Mouse (Mus musculus): ENCODE results near the gene Mcpt2. TPM values are rescaled to one million over a fixed set of nuclear protein-coding genes. Genes with fewer than 3 reads are reported as not detected.
"Not testable (repeated sequence)": the region's sequence is repeated elsewhere in the genome, so short reads cannot be mapped to it uniquely, and the experiment has no call there.

The Mcpt2 gene
- not detected for total RNA-seq (2022)

- not testable (repeated sequence) for DNase-seq
Observed at GRCm38 (mm10) chr14:56041792-56042191, at the start of gene Mcpt2. TSS of gene Mcpt2 (plus strand) at chr14:56042041.

DNA sequence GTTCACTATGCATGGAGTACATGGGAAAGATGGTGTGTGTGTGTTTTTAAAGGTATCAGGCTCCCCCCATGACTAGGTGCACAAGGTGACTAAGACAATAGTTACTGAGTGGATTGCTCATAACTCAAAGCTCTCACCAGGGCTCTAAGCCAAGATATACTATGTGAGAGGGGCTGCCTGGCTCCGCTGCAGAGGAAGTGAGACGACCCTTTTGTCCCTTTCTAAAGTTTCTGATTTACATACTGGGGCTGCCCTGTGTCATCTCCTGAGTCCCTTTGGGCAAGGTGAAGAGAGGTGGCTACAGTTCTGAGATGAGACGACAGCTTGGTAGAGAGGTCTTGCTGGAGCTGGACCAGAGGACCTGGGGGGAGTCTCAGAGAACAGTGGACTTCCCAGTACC is 28.7 kb upstream of the Mcpt2 start:
- no peak for DNase-seq

DNA sequence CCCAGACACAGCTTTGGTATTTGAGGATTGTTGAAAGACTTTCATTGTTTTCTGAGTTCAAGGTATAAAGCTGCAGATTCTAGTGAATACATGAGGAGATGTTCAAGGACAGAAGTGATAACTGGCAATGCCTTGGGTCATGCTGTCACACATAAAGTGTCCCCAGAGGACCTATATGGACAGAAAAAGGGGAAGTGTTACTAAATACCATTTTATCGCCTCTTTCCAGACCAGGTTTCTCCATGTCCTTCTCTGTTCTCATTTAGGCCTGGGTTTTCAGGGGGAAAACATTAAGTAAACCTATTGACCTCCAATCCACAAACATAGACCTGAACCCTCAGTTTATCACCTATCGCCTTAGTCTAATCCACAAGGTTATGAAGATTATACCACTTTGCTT is 27.9 kb upstream of the Mcpt2 start:
- DNase-seq, result no peak

GRCm38 (mm10) chr14:56017671-56018070 is 24.2 kb upstream of the Mcpt2 start, which contains the start of gene Mcpt1:
TSS of gene Mcpt1 (plus strand) at chr14:56017971.
- not testable (repeated sequence) for DNase-seq

- DNase-seq, result no peak
Observed at GRCm38 (mm10) chr14:56019446-56019845, 22.4 kb upstream of the Mcpt2 start.

DNA sequence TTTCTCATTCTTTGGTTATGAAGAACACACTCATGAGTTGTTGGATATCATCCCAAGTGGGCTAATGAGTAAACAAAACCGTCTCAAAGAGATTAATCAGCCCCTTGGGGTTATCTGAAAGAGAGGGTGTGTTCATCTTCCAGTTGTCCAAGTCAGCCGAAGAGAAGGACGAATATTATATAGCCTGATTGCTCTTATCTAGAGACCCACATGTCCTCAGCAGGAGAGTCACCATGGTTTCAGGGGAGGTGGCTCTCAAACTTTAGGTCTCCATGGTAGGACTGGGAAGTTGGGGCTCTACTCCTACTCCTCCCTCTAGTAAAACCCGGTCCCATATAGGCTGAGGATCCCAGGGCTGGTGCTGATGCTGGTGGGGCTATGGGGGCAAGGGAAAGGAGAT is 20.5 kb upstream of the Mcpt2 start:
- DNase-seq, result not testable (repeated sequence)

GRCm38 (mm10) chr14:56030395-56030794 is 11.4 kb upstream of the Mcpt2 start, which contains the start of gene Mcpt9:
TSS of gene Mcpt9 (minus strand) at chr14:56030495.
- not testable (repeated sequence) for DNase-seq

GRCm38 (mm10) chr14:56034433-56034832 is 7.4 kb upstream of the Mcpt2 start:
- no peak for DNase-seq

- no peak for DNase-seq
Observed at GRCm38 (mm10) chr14:56055408-56055807, 13.6 kb downstream of the Mcpt2 start.

- no peak for DNase-seq
Observed at GRCm38 (mm10) chr14:56057722-56058121, 15.9 kb downstream of the Mcpt2 start.

DNA sequence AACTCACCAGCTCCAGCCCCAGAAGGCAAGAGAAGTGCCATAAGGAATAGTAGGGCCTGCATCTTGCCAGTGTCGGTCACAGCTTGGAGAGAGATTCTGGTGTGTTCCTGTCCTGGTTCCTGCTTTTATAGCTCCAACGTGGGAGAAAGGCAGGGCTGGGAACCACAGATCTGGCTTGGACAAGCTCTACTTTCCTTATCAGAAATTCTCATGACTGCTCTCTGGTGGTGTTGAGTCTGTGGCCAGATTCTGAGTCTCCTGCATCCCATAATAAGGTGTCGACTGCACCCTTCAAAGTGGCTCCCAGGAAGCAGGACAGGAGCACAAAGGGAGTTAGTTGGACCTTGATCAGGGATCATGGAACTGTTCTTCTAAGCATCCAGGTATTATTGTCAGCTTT is 20.4 kb downstream of the Mcpt2 start, which contains the start of gene Mcpt4:
TSS of gene Mcpt4 (minus strand) at position 101 of the 400 bp plus-strand sequence.
- not testable (repeated sequence) for DNase-seq

DNA sequence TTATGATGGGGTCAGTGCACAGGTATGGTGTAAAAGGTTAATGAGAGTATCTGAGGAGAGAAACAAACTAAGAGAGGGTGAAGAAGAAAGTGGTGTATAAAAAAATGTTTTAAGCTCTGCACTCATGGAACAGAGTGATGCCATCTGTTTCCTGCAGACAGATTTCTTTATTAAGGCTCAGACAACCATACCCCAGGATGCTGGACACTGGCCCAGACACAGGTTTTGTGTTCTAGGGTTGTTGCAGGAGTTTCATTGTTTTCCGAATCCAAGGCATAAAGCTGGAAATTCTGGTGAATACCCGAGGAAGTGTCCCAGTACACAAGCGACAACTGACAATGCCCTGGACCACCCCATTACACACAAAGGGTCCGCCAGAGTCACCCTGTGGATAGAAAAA is 40.2 kb downstream of the Mcpt2 start:
- no peak for DNase-seq

- no peak for DNase-seq
Observed at GRCm38 (mm10) chr14:56085167-56085566, 43.3 kb downstream of the Mcpt2 start, which contains the start of gene Mcpt8. TSS of gene Mcpt8 (minus strand) at chr14:56085273.

DNA sequence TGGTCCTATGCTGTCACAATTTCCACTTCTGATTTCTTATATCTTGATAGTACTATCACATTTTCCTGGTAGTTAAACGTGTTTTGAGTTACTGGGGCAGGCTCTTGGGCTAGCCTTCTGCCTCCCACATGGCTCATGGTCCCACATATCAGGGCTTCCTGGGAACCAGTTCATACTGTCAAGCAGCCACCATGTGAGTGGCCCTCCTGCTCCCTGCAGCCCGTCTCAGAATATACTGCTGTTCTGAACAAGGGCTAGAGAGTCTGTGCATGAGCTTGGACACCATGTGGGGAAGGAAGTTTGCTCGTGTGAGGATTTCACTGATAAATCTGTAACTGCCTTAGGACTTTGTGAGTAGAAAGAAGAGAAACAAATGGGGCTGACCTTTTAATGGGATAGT is 44.9 kb downstream of the Mcpt2 start:
- DNase-seq, result no peak

DNA sequence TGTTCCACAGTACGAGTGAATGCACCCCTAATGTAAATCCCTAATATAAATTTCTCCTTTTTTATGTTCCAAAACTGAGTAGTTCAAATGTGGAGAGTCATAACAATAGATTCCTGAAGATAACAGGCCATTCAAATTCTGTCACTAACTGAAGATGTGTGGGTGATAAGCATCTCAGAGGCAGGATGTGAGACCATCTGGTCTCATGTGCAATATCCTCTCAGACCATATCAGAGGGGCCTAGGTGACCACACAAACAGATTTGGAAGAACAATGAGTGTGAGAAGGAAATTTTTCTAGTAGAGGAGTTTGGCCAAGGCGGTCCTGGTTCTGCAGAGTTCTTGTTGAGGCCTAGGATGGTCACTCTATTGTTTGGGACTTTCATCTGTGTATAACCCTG is 51.5 kb downstream of the Mcpt2 start:
- DNase-seq, result no peak

Small RNAs within 50 kb of the gene (microRNA-seq; reads per million reads assigned to microRNA genes)
- gene Mir6949, result 0 reads per million in 2 experiments

Other genes with a start within 250 kb of the Mcpt2 start
- gene Nfatc4, start 218.9 kb upstream of the Mcpt2 start, total RNA-seq (2022), result 10 to 100 TPM; 23.3 to 45.1 (median 31.1) TPM
- 10 to 100 TPM; 14.3 to 23.2 (median 17.2) TPM for gene Nynrin, start 188.0 kb upstream of the Mcpt2 start, total RNA-seq (2022)
- under 1 TPM in 3 of 4 experiments, not detected in 1; 0.05 to 0.22 (median 0.06) TPM for gene Cbln3, start 157.6 kb upstream of the Mcpt2 start, total RNA-seq (2022)
- gene Khnyn, start 157.1 kb upstream of the Mcpt2 start, total RNA-seq (2022), result 10 to 100 TPM; 19.1 to 27.2 (median 25.1) TPM
- 10 to 100 TPM; 65.6 to 78.4 (median 73.2) TPM for gene Sdr39u1, start 141.7 kb upstream of the Mcpt2 start, total RNA-seq (2022)
- gene Cma1, start 97.4 kb upstream of the Mcpt2 start, total RNA-seq (2022), result 1 to 10 TPM in 3 of 4 experiments, under 1 TPM in 1; 0.99 to 3.0 (median 1.8) TPM
- gene Cma2, start 91.1 kb upstream of the Mcpt2 start, total RNA-seq (2022), result under 1 TPM in 1 of 4 experiments, not detected in 3; 0.48 TPM
- gene Mcpt1, start 24.1 kb upstream of the Mcpt2 start, total RNA-seq (2022), result not detected
- gene Mcpt9, start 11.5 kb upstream of the Mcpt2 start, total RNA-seq (2022), result not detected
- gene Mcpt4, start 20.3 kb downstream of the Mcpt2 start, total RNA-seq (2022), result 1 to 10 TPM in 3 of 4 experiments, under 1 TPM in 1; 0.74 to 3.0 (median 1.8) TPM
- not detected for gene Mcpt8, start 43.2 kb downstream of the Mcpt2 start, total RNA-seq (2022)
- not detected for gene Ctsg, start 60.5 kb downstream of the Mcpt2 start, total RNA-seq (2022)
- not detected for gene Gzme, start 78.6 kb downstream of the Mcpt2 start, total RNA-seq (2022)
- gene Gzmd, start 90.6 kb downstream of the Mcpt2 start, total RNA-seq (2022), result not detected
- not detected for gene Gzmg, start 117.5 kb downstream of the Mcpt2 start, total RNA-seq (2022)
- gene Gzmn, start 132.6 kb downstream of the Mcpt2 start, total RNA-seq (2022), result not detected
- not detected for gene Gzmf, start 169.4 kb downstream of the Mcpt2 start, total RNA-seq (2022)
- not detected for gene Gzmc, start 192.6 kb downstream of the Mcpt2 start, total RNA-seq (2022)
- under 1 TPM; 0.19 to 0.40 (median 0.37) TPM for gene Gzmb, start 220.2 kb downstream of the Mcpt2 start, total RNA-seq (2022)